Mouse (Mus musculus): Measurements from ENCODE around the gene Krt42. TPM values are rescaled to one million over a fixed set of nuclear protein-coding genes. Genes with fewer than 3 reads are reported as not detected.

Krt42 gene
- polyA plus RNA-seq, 1 experiment from 2014 or later: not detected

DNA sequence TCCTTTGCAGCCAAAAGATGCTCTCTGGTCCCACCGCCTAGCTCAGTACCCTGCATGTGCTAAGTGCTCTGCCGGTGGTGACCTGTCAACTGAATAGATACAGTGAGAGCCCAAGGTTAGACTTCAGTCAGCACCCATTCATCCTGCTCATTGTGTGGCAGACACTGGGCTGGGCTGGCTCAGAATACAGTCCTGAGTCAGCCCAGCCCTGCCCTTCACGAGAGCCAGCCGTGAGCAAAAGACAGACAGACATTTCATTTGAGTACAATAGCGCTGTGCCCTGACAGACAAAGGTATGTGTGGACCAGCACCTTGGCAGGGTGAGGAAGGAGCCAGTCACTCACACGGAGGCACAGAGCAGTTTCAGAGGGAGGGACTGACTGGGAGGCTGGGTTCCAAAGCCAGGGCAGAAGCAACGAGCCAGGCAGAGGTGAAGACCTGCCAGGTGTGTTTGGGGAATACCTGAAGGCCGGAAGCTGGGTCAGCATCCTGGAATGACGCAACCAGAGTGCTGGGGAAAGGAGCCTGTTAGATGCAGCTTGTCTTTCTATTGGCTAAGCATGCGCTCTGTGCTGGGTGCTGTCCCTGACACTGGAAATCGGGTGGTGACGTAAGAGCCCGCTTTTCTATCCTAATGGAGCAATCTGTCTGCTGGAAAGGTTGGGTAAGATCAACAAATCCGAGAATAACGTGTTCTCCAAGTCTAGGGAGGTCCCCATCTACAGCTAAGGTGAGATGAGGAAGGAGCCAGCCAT, 8.2 kb upstream of the Krt42 start:
- DNase-seq (no peak), ATAC-seq (ENCODE audit: low read depth) (no peak)
- no peaks in the 10 kb centered on the region for H3K9me3 ChIP-seq (replicated peaks)
- no peak overlapping the region for H3K9ac ChIP-seq
- no peaks in the 10 kb centered on the region for H3K4me1 ChIP-seq (replicated peaks)
- H3K27ac ChIP-seq: no peak overlapping the region
- H3K4me2 ChIP-seq: no peak overlapping the region
- no peaks in the 10 kb centered on the region for H3K27me3 ChIP-seq
- no peaks in the 10 kb centered on the region for H3K36me3 ChIP-seq
- 55% methylated on average over 15 of the region's 15 CpGs for WGBS (ENCODE audit: insufficient replicate concordance)
- H3K4me3 ChIP-seq (replicated peaks): no peak overlapping the region

DNA sequence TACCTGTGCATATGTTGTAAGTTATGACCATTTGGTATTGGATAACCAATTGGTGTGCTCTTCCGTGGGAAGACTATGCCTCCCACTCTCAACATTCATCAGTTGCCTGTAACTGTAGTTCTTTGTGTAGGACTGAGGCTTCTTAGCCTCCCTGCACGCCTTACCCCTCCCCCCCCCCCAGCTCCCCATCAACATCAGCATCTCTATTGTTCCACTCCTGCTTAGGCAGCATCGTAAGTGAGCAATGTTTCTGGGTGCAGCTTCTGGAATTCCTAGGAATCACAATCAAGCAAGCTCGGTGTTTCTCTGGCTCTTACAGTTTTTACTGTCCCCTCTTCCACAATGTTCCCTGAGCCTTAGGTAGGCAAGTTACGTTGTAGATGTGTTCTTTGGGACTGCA, 5.8 kb upstream of the Krt42 start:
- Histone ChIP-seq H3K4me2 (no peak overlapping the region), H3K27me3 (no peaks in the 10 kb centered on the region), H3K4me1 (replicated peaks) (no peaks in the 10 kb centered on the region), H3K36me3 (no peaks in the 10 kb centered on the region), H3K9ac (no peak overlapping the region), H3K27ac (no peak overlapping the region), H3K4me3 (replicated peaks) (no peak overlapping the region), H3K9me3 (replicated peaks) (no peaks in the 10 kb centered on the region)
- WGBS (ENCODE audit: insufficient replicate concordance): 39% methylated on average over 5 of the region's 5 CpGs
- DNase-seq (no peak), ATAC-seq (ENCODE audit: low read depth) (no peak)

DNA sequence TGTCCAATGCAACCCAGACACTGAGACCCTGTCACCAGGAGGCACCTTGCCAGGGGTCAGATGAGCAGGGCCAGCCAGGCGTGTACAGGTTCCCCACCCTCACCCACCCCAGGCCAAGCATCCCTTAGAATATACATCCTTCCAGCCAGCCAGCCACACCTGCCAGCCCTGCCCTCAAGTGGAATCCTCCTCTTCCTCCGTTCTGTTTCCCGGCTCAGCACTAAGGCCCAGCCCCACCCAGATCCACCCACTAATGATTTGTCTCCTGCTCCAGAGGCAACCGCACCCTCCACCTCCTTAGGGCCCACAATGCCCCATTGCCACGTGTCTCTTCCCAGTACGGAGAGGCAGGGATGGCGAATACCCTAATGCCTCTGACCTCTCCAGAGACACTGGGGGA, 5.0 kb upstream of the Krt42 start:
- DNase-seq (no peak), ATAC-seq (ENCODE audit: low read depth) (no peak)
- Histone ChIP-seq H3K9ac (no peak overlapping the region), H3K4me1 (replicated peaks) (no peaks in the 10 kb centered on the region), H3K4me3 (replicated peaks) (no peak overlapping the region), H3K27me3 (no peaks in the 10 kb centered on the region), H3K4me2 (no peak overlapping the region), H3K27ac (no peak overlapping the region), H3K36me3 (no peaks in the 10 kb centered on the region), H3K9me3 (replicated peaks) (no peaks in the 10 kb centered on the region)
- 60% methylated on average over 7 of the region's 7 CpGs for WGBS (ENCODE audit: insufficient replicate concordance)

DNA sequence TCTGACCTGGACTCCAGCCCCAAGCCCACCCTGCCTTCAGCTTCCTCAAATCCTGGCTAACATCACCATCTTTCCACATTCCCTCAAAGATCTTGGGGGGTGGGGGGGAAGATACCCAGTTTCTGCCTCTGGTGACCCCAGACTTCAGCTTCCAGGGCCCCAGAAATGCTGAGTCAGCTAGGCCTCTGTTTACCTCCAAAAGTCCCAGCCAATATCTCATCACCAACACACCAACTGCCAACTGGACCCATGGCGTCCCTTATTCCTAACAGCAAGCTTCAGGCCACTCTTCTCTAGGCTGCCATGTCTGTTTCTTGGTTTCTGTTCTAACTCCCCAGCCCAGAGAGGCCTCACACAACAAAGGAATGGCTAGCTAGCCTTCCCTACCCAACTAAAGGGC, 2.2 kb upstream of the Krt42 start:
- Histone ChIP-seq H3K4me2 (no peak overlapping the region), H3K4me1 (replicated peaks) (no peaks in the 10 kb centered on the region), H3K4me3 (replicated peaks) (no peak overlapping the region), H3K36me3 (no peaks in the 10 kb centered on the region), H3K27ac (no peak overlapping the region), H3K27me3 (no peaks in the 10 kb centered on the region), H3K9me3 (replicated peaks) (no peaks in the 10 kb centered on the region), H3K9ac (no peak overlapping the region)
- ATAC-seq (ENCODE audit: low read depth): no peak
- DNase-seq: no peak
- 55% methylated on average over 1 of the region's 1 CpGs for WGBS (ENCODE audit: insufficient replicate concordance)

DNA sequence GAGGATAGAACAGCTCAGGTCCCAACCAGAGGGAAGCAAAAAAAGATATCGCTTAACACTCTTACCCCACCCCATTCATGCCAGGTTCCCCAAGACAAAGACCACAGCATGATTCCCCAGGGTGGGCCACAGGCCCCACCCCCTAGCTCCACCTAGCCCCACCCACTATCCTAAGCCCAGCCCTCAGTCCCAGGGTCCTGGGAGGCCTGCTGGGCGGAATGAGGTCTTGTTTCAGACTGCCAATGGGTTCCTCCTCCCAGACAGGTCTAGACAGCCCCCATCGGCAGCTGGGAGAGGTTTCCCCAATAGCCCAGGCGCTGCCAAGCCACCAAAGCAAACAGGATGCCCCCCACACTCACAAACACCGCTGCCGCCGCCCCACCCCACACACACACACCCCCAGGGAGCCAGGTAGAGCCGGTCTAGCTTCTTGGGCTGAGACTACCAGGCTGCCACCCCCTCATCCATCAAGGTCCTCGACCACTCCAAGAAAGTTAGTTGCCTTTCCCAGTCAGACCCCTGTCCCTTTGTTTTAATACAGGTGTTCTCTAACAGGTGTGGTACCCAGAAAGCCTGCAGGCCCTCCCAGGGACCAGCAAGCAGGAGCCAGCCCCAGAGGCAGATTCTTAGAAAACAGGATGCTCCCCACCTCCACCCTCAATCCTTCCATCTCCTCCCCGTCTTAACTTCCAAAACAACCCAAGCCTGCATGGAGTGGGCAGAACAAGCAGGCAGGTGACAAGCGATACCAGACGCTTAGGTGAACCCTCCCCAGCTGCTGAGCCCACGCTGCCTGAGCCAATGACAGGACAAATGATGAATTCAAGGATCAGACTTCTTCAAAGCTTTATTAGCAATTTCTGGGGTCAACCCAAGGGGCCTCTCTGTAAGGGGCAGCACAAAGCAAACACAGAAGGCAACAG, 7.4 kb downstream of the Krt42 start:
- ATAC-seq (ENCODE audit: low read depth) (no peak), DNase-seq (no peak)
- 20% methylated on average over 13 of the region's 13 CpGs for WGBS (ENCODE audit: insufficient replicate concordance)
- no peak overlapping the region for H3K27ac ChIP-seq
- no peaks in the 10 kb centered on the region for H3K36me3 ChIP-seq
- no peaks in the 10 kb centered on the region for H3K4me1 ChIP-seq (replicated peaks)
- no peak overlapping the region for H3K4me3 ChIP-seq (replicated peaks)
- H3K27me3 ChIP-seq: no peaks in the 10 kb centered on the region; the same call in 1 of the 2 replicates
- H3K4me2 ChIP-seq: no peak overlapping the region
- no peak overlapping the region for H3K9ac ChIP-seq
- no peaks in the 10 kb centered on the region for H3K9me3 ChIP-seq (replicated peaks)

DNA sequence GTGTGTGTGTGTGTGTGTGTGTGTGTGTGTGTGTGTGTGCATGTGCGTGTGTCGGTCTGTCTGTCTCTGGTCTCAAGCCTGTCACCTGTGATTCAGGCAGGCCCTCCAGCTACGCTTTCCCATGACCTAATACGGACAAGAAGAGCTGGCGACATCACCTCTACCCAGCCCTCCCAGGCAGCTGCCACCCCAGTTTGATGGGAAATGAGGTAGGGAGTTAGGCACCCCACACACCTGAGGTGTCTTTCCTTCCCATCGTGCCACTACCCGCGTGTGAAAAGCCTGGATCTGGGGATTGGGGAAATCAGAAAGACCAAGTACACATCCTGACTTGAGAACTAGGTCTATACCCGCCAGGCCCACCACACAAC, 8.5 kb downstream of the Krt42 start:
- H3K9ac ChIP-seq: no peak overlapping the region
- no peak for ATAC-seq (ENCODE audit: low read depth)
- no peaks in the 10 kb centered on the region for H3K9me3 ChIP-seq (replicated peaks)
- H3K27me3 ChIP-seq: no peaks in the 10 kb centered on the region; the same call in 1 of the 2 replicates
- H3K4me2 ChIP-seq: no peak overlapping the region
- H3K36me3 ChIP-seq: no peaks in the 10 kb centered on the region
- DNase-seq: no peak
- WGBS (ENCODE audit: insufficient replicate concordance): 63% methylated on average over 9 of the region's 9 CpGs
- H3K4me1 ChIP-seq (replicated peaks): no peaks in the 10 kb centered on the region
- no peak overlapping the region for H3K4me3 ChIP-seq (replicated peaks)
- no peak overlapping the region for H3K27ac ChIP-seq

DNA sequence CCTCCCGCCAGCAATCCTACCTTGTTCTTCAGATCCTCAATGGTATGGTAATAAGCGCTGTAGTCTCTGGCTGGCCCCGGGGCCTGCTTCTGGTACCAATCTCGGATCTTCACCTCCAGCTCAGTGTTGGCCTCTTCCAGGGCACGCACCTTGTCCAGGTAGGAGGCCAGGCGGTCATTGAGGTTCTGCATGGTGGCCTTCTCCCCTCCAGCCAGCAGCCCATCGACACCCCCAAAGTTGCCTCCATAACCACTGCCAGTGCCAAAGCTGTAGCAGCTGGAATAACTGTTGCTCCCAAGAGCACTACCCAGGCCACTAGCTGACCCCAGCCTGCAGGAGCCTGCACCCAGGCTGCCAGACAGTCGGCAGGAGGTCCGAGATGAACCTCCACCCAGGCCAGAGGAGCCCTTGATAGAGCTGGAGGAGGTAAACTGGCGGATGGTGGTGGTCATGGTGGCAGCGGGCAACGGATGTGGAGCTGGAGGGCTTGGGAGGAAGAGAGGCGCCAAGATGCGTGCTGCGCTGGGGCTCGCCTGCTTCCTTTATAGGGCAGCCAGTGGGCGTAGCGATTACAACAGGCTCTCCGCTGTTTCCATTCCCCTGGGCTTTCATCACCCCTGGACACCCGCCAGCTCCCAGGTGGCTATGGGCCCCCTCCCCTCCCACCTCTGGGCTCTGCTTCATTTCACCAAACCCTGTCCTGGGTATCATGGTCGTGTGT, 9.0 kb downstream of the Krt42 start, which contains the start of gene Krt17:
Krt17 (minus strand) TSS at position 516 of the 721 bp plus-strand sequence.
- no peak for ATAC-seq (ENCODE audit: low read depth)
- no peaks in the 10 kb centered on the region for H3K9me3 ChIP-seq (replicated peaks)
- no peak within 1 kb of the TSS for H3K9ac ChIP-seq
- no peak within 1 kb of the TSS for H3K4me3 ChIP-seq (replicated peaks)
- no peaks in the 10 kb centered on the region for H3K4me1 ChIP-seq (replicated peaks)
- 62% methylated on average over 21 of the region's 21 CpGs for WGBS (ENCODE audit: insufficient replicate concordance)
- DNase-seq: no peak
- H3K27me3 ChIP-seq: no peaks in the 10 kb centered on the region; the same call in 1 of the 2 replicates
- H3K27ac ChIP-seq: no peak within 1 kb of the TSS
- H3K36me3 ChIP-seq: no peaks in the 10 kb centered on the region
- no peak within 1 kb of the TSS for H3K4me2 ChIP-seq

DNA sequence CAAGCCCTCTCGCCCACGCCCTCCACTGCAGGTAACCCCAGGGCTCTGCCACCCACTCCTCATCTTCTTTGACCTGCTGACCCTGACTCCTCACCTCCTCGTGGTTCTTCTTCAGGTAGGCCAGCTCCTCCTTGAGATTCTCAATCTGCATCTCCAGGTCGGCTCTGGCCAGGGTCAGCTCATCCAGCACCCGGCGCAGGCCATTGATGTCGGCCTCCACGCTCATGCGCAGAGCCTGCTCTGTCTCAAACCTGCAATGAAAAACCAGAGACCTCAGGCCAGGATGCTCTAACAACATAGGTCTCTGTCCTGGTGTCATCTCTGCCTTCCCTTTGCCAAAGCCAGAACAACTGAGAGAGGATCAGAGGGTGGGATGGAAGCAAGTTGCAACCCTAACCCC, 10.6 kb downstream of the Krt42 start:
- Histone ChIP-seq H3K36me3 (no peaks in the 10 kb centered on the region), H3K9me3 (replicated peaks) (no peaks in the 10 kb centered on the region), H3K4me1 (replicated peaks) (no peaks in the 10 kb centered on the region; the same call in 1 of the 2 replicates), H3K27me3 (no peaks in the 10 kb centered on the region; the same call in 1 of the 2 replicates), H3K4me2 (no peak overlapping the region), H3K4me3 (replicated peaks) (no peak overlapping the region), H3K27ac (no peak overlapping the region), H3K9ac (no peak overlapping the region)
- WGBS (ENCODE audit: insufficient replicate concordance): 73% methylated on average over 9 of the region's 9 CpGs
- ATAC-seq (ENCODE audit: low read depth): no peak
- DNase-seq: no peak

DNA sequence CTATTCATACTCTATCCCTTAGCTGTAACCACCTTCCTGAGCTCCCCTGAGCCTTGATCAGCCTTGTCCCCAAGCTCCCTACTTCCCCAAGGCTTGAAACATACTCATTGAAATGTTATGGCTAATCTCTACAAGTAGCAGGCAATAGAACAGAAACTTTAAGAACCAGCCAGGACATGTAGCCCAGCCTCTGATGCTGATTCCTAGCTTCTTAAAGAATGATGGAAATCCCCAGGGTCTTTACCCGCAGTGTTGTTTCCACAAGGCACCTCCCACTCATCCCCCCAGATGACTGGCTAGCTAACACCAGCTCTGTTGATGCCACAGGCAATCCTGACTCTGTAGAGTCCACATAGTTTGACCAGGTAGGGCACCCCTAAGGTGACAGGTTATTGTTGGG, 11.7 kb downstream of the Krt42 start:
- Histone ChIP-seq H3K4me1 (replicated peaks) (no peaks in the 10 kb centered on the region; the same call in 1 of the 2 replicates), H3K36me3 (no peaks in the 10 kb centered on the region), H3K27me3 (no peaks in the 10 kb centered on the region), H3K9ac (no peak overlapping the region), H3K4me3 (replicated peaks) (no peak overlapping the region), H3K27ac (no peak overlapping the region), H3K4me2 (no peak overlapping the region), H3K9me3 (replicated peaks) (no peaks in the 10 kb centered on the region)
- DNase-seq: no peak
- ATAC-seq (ENCODE audit: low read depth): no peak
- 76% methylated on average over 1 of the region's 1 CpGs for WGBS (ENCODE audit: insufficient replicate concordance)

DNA sequence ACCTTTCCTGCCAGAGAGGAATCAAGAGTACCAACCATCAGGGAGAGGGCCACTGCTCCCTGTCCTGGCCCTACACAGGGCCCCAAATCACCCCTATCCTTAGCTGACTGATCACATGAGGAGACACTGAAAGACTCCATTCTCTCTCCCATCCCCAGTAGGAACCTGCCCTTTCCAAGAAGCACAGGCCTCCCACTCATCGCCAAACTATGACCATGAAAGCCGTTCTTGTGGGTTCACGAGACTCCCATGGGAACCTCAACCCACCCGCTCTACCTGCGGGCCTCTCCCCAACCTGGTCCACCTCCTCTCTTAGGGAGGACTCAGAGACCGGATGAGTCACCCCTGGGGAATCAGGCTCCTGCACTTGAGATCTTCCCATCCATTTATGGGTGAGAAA, 14.2 kb downstream of the Krt42 start:
- Histone ChIP-seq H3K27ac (no peak overlapping the region), H3K27me3 (no peaks in the 10 kb centered on the region), H3K4me3 (replicated peaks) (no peak overlapping the region), H3K9ac (no peak overlapping the region), H3K36me3 (no peaks in the 10 kb centered on the region), H3K9me3 (replicated peaks) (no peaks in the 10 kb centered on the region), H3K4me1 (replicated peaks) (no peaks in the 10 kb centered on the region; the same call in 1 of the 2 replicates), H3K4me2 (no peak overlapping the region)
- DNase-seq (no peak), ATAC-seq (ENCODE audit: low read depth) (no peak)
- WGBS (ENCODE audit: insufficient replicate concordance): 63% methylated on average over 6 of the region's 6 CpGs

Data from liver, embryonic 13.5 days (tissue).